Mouse (Mus musculus) midbrain, postnatal 0 days (tissue): ENCODE results near the gene A230072I06Rik. TPM values are rescaled to one million over a fixed set of nuclear protein-coding genes. Genes with fewer than 3 reads are reported as not detected.
A peak's percentile ranks its signal among the peaks of the same experiment; 100 is the strongest.

Experiments
- ATAC-seq: fragments of 200-750 bp; cut with Nextera tagmentation; 2 replicates; pipeline ENCODE4 v1.8.0; 2017; ENCODE audit warnings: moderate number of reproducible peaks, mild to moderate bottlenecking, moderate TSS enrichment, moderate library complexity; ENCODE audit not compliant: low FRiP score
- DNase-seq: peaks from one replicate; pipeline ENCODE4 v3.0.0-alpha.2; 2015; ENCODE audit warnings: low spot score
- H3K27ac ChIP-seq: fragments of 300-500 bp; sonication (generic); 2 replicates; pipeline ENCODE4 v1.5.1; 2014; ENCODE audit warnings: low read depth, mild to moderate bottlenecking, low read length, mixed read lengths
- H3K27me3 ChIP-seq: fragments of 300-500 bp; sonication (generic); 2 replicates; pipeline ENCODE4 v1.6.1; 2014; ENCODE audit warnings: low read length, control low read depth, mixed read lengths; ENCODE audit not compliant: insufficient read depth
- H3K36me3 ChIP-seq: fragments of 300-500 bp; sonication (generic); 2 replicates; pipeline ENCODE4 v1.6.1; 2014; ENCODE audit warnings: low read length, control low read depth, mixed read lengths; ENCODE audit not compliant: insufficient read depth
- H3K4me1 ChIP-seq: fragments of 300-500 bp; sonication (generic); 2 replicates; pipeline ENCODE4 v1.6.1; 2014; ENCODE audit warnings: mild to moderate bottlenecking, control low read depth, antibody characterized with exemption, low read length, mixed read lengths; ENCODE audit not compliant: insufficient read depth
- H3K4me2 ChIP-seq: fragments of 300-500 bp; sonication (generic); 2 replicates; pipeline ENCODE4 v1.6.1; 2014; ENCODE audit warnings: low read depth, mild to moderate bottlenecking, low read length, mixed read lengths; ENCODE audit not compliant: poor library complexity, severe bottlenecking
- H3K4me3 ChIP-seq: fragments of 300-500 bp; sonication (generic); 2 replicates; pipeline ENCODE4 v1.5.1; 2014; ENCODE audit warnings: low read depth, mild to moderate bottlenecking, low read length, moderate library complexity
- H3K9ac ChIP-seq: fragments of 300-500 bp; sonication (generic); replicated peaks from 2 replicates; pipeline ENCODE4 v1.6.1; 2014; ENCODE audit warnings: mild to moderate bottlenecking, low read length, moderate library complexity, mixed read lengths; ENCODE audit not compliant: poor library complexity, severe bottlenecking
- H3K9me3 ChIP-seq: fragments of 300-500 bp; sonication (generic); 2 replicates; pipeline ENCODE4 v1.6.1; 2016; ENCODE audit warnings: low read length, control low read depth
- CTCF ChIP-seq: IDR thresholded peaks from 2 replicates; pipeline ENCODE4 v1.5.1; 2016; ENCODE audit warnings: antibody characterized with exemption, mild to moderate bottlenecking
- WGBS: fragments of 180-500 bp; shearing (Covaris S2); extraction: QIAGEN DNeasy Blood & Tissue Kit; methylation state at CpG from one replicate; pipeline ENCODE4 v1.1.7; 2014; 5-methylcytosine and 5-hydroxymethylcytosine counted together
- polyA plus RNA-seq: library from polyadenylated mRNA; unstranded; fragments of >200 nt; fragmentation: Nextera tagmentation; extraction: Ambion mirVana; gene quantifications from 2 replicates; pipeline ENCODE4 v1.2.1, GENCODE M21; 2015
- total RNA-seq: library from RNA; depleted of rRNA; stranded (reverse); fragments of >200 nt; gene quantifications from 2 replicates; pipeline ENCODE4 v1.2.3, GENCODE M21; 2014; rRNA removed

The A230072I06Rik gene
- 0.24 TPM in 1 of 2 replicates, not detected in the other for total RNA-seq
- not detected in 2 replicates for polyA plus RNA-seq

- no peaks in the 10 kb centered on the region for H3K36me3 ChIP-seq
- DNase-seq (peak; percentile 12), ATAC-seq (no peak)
- no peaks in the 10 kb centered on the region for H3K4me1 ChIP-seq
- H3K27ac ChIP-seq, result no peak within 1 kb of the TSS
- H3K9me3 ChIP-seq, result no peaks in the 10 kb centered on the region
- 55% methylated on average over 12 of the region's 12 CpGs for WGBS
- no peaks in the 10 kb centered on the region for H3K27me3 ChIP-seq
- no peak within 1 kb of the TSS for H3K4me3 ChIP-seq
- H3K4me2 ChIP-seq, result no peak within 1 kb of the TSS
- H3K9ac ChIP-seq, result no peak within 1 kb of the TSS
- no peak for TF ChIP-seq CTCF
These were observed at the start of gene A230072I06Rik for GRCm38 (mm10) chr8:12278663-12279312. TSS of gene A230072I06Rik (plus strand) at chr8:12278819.

GRCm38 (mm10) chr8:12234039-12234438, 44.6 kb upstream of the A230072I06Rik start:
- no peaks in the 10 kb centered on the region for H3K4me1 ChIP-seq
- ATAC-seq (no peak), DNase-seq (no peak)
- H3K27ac ChIP-seq, result no peak overlapping the region
- no peak overlapping the region for H3K4me2 ChIP-seq
- no peaks in the 10 kb centered on the region for H3K36me3 ChIP-seq
- no peaks in the 10 kb centered on the region; the same call in 1 of the 2 replicates for H3K27me3 ChIP-seq
- no peak for TF ChIP-seq CTCF
- H3K9ac ChIP-seq, result no peak overlapping the region
- WGBS, result 33% methylated on average over 11 of the region's 11 CpGs
- no peak overlapping the region for H3K4me3 ChIP-seq
- H3K9me3 ChIP-seq, result no peaks in the 10 kb centered on the region

- Histone ChIP-seq H3K4me2 (no peak overlapping the region), H3K9me3 (no peaks in the 10 kb centered on the region), H3K27ac (no peak overlapping the region), H3K4me3 (no peak overlapping the region), H3K4me1 (no peaks in the 10 kb centered on the region), H3K27me3 (no peaks in the 10 kb centered on the region; the same call in 1 of the 2 replicates), H3K36me3 (no peaks in the 10 kb centered on the region), H3K9ac (no peak overlapping the region)
- no peak for TF ChIP-seq CTCF
- no peak for ATAC-seq
- 70% methylated on average over 7 of the region's 7 CpGs for WGBS
- no peak for DNase-seq
These were observed 39.8 kb upstream of the A230072I06Rik start for GRCm38 (mm10) chr8:12238775-12239174.

GRCm38 (mm10) chr8:12240143-12240542, 38.5 kb upstream of the A230072I06Rik start:
- H3K9ac ChIP-seq, result no peak overlapping the region
- H3K4me2 ChIP-seq, result no peak overlapping the region
- TF ChIP-seq CTCF, result no peak
- H3K27ac ChIP-seq, result no peak overlapping the region
- H3K4me3 ChIP-seq, result no peak overlapping the region
- no peaks in the 10 kb centered on the region for H3K36me3 ChIP-seq
- H3K27me3 ChIP-seq, result 0 out of 2 replicates have a peak, but pooled peaks cover 4% of the 10 kb centered on the region
- peak; percentile 31 for DNase-seq
- ATAC-seq, result no peak
- no peaks in the 10 kb centered on the region for H3K9me3 ChIP-seq
- WGBS, result 57% methylated on average over 9 of the region's 9 CpGs
- no peaks in the 10 kb centered on the region for H3K4me1 ChIP-seq

GRCm38 (mm10) chr8:12243746-12244145, 34.9 kb upstream of the A230072I06Rik start:
- Histone ChIP-seq H3K27me3 (0 out of 2 replicates have a peak, but pooled peaks cover 4% of the 10 kb centered on the region), H3K9ac (no peak overlapping the region), H3K4me2 (no peak overlapping the region), H3K9me3 (no peaks in the 10 kb centered on the region), H3K27ac (no peak overlapping the region), H3K36me3 (no peaks in the 10 kb centered on the region), H3K4me1 (no peaks in the 10 kb centered on the region), H3K4me3 (no peak overlapping the region)
- 85% methylated on average over 1 of the region's 1 CpGs for WGBS
- ATAC-seq (no peak), DNase-seq (peak; percentile 34)
- no peak for TF ChIP-seq CTCF

- Histone ChIP-seq H3K9me3 (no peaks in the 10 kb centered on the region), H3K4me2 (no peak overlapping the region), H3K4me3 (no peak overlapping the region), H3K27ac (no peak overlapping the region), H3K9ac (no peak overlapping the region), H3K27me3 (no peaks in the 10 kb centered on the region; the same call in 1 of the 2 replicates), H3K36me3 (no peaks in the 10 kb centered on the region), H3K4me1 (no peaks in the 10 kb centered on the region)
- ATAC-seq (no peak), DNase-seq (no peak)
- 79% methylated on average over 2 of the region's 2 CpGs for WGBS
- no peak for TF ChIP-seq CTCF
These were observed 18.7 kb upstream of the A230072I06Rik start for GRCm38 (mm10) chr8:12259890-12260289.
